Mouse (Mus musculus) embryonic facial prominence, embryonic 12.5 days (tissue): ENCODE measurements at regions not wholly inside any gene's neighbourhood (a gene's known extent, or its start where the extent isn't known, plus 50 kb on each side); places are given as distances from the start of the nearest gene placed in this dataset.

Experiments used
- ATAC-seq: fragments of 200-750 bp; cut with Nextera tagmentation; 2 replicates; pipeline ENCODE4 v1.8.0; 2017; ENCODE audit not compliant: insufficient number of reproducible peaks, insufficient read depth, low FRiP score, low TSS enrichment
- H3K27ac ChIP-seq: fragments of 300-500 bp; sonication (generic); 2 replicates; pipeline ENCODE4 v1.5.1; 2016; ENCODE audit warnings: mild to moderate bottlenecking
- H3K27me3 ChIP-seq: fragments of 300-500 bp; sonication (generic); 2 replicates; pipeline ENCODE4 v1.6.1; 2016; ENCODE audit warnings: mild to moderate bottlenecking, moderate library complexity
- H3K36me3 ChIP-seq: fragments of 300-500 bp; sonication (generic); 2 replicates; pipeline ENCODE4 v1.6.1; 2016; ENCODE audit warnings: mild to moderate bottlenecking
- H3K4me1 ChIP-seq: fragments of 300-500 bp; sonication (generic); 2 replicates; pipeline ENCODE4 v1.6.1; 2016
- H3K4me2 ChIP-seq: fragments of 300-500 bp; sonication (generic); replicated peaks from 2 replicates; pipeline ENCODE4 v1.6.1; 2016; ENCODE audit warnings: mild to moderate bottlenecking, moderate library complexity
- H3K4me3 ChIP-seq: fragments of 300-500 bp; sonication (generic); 2 replicates; pipeline ENCODE4 v1.5.1; 2016; ENCODE audit warnings: mild to moderate bottlenecking
- H3K9ac ChIP-seq: fragments of 300-500 bp; sonication (generic); 2 replicates; pipeline ENCODE4 v1.6.1; 2016; ENCODE audit warnings: mild to moderate bottlenecking, moderate library complexity
- H3K9me3 ChIP-seq: fragments of 300-500 bp; sonication (generic); 2 replicates; pipeline ENCODE4 v1.6.1; 2016; ENCODE audit warnings: mild to moderate bottlenecking, moderate library complexity
- WGBS: fragments of 180-500 bp; shearing (Covaris S2); methylation state at CpG from one replicate; pipeline ENCODE4 v1.1.7; 2016; 5-methylcytosine and 5-hydroxymethylcytosine counted together

- Histone ChIP-seq H3K27ac (no peak overlapping the region), H3K36me3 (no peaks in the 10 kb centered on the region), H3K27me3 (no peaks in the 10 kb centered on the region), H3K4me2 (no peak overlapping the region), H3K9me3 (0 out of 2 replicates have a peak, but pooled peaks cover 4% of the 10 kb centered on the region), H3K4me3 (no peak overlapping the region), H3K9ac (no peak overlapping the region), H3K4me1 (no peaks in the 10 kb centered on the region)
- no peak for ATAC-seq
- WGBS: 55% methylated on average over 9 of the region's 9 CpGs
Measured at GRCm38 (mm10) chr13:107238364-107239034, 216.6 kb upstream of the Kif2a start.

GRCm38 (mm10) chr13:107219456-107219855 is 197.5 kb upstream of the Kif2a start:
- ATAC-seq: no peak
- Histone ChIP-seq H3K9ac (no peak overlapping the region), H3K27me3 (no peaks in the 10 kb centered on the region), H3K4me3 (no peak overlapping the region), H3K9me3 (no peaks in the 10 kb centered on the region), H3K4me1 (no peaks in the 10 kb centered on the region), H3K4me2 (no peak overlapping the region), H3K27ac (no peak overlapping the region), H3K36me3 (no peaks in the 10 kb centered on the region)
- WGBS: 69% methylated on average over 5 of the region's 5 CpGs

GRCm38 (mm10) chr13:107218351-107218750 is 196.4 kb upstream of the Kif2a start:
- WGBS: 45% methylated on average over 8 of the region's 8 CpGs

GRCm38 (mm10) chr13:107217825-107218224 is 195.9 kb upstream of the Kif2a start:
- Histone ChIP-seq H3K4me1 (no peaks in the 10 kb centered on the region), H3K4me3 (no peak overlapping the region), H3K27me3 (no peaks in the 10 kb centered on the region), H3K36me3 (no peaks in the 10 kb centered on the region), H3K27ac (no peak overlapping the region), H3K4me2 (no peak overlapping the region), H3K9me3 (no peaks in the 10 kb centered on the region), H3K9ac (no peak overlapping the region)
- WGBS: 87% methylated on average over 6 of the region's 6 CpGs
- ATAC-seq: no peak

More at GRCm38 (mm10) chr13:107218351-107218750, 196.4 kb upstream of the Kif2a start:
- Histone ChIP-seq H3K36me3 (no peaks in the 10 kb centered on the region), H3K9ac (no peak overlapping the region), H3K4me3 (no peak overlapping the region), H3K4me2 (no peak overlapping the region), H3K4me1 (no peaks in the 10 kb centered on the region), H3K27me3 (no peaks in the 10 kb centered on the region), H3K27ac (no peak overlapping the region), H3K9me3 (no peaks in the 10 kb centered on the region)
- no peak for ATAC-seq

GRCm38 (mm10) chr13:107213281-107213680 is 191.4 kb upstream of the Kif2a start:
- no peak overlapping the region for H3K27ac ChIP-seq
- H3K36me3 ChIP-seq: no peaks in the 10 kb centered on the region
- H3K9ac ChIP-seq: no peak overlapping the region
- 26% methylated on average over 2 of the region's 2 CpGs for WGBS
- no peaks in the 10 kb centered on the region for H3K27me3 ChIP-seq
- no peaks in the 10 kb centered on the region for H3K4me1 ChIP-seq
- H3K4me2 ChIP-seq: no peak overlapping the region
- no peak overlapping the region for H3K4me3 ChIP-seq
- no peaks in the 10 kb centered on the region for H3K9me3 ChIP-seq
- no peak for ATAC-seq

- Histone ChIP-seq H3K4me1 (no peaks in the 10 kb centered on the region), H3K9ac (no peak overlapping the region), H3K27ac (no peak overlapping the region), H3K4me2 (no peak overlapping the region), H3K4me3 (no peak overlapping the region), H3K36me3 (no peaks in the 10 kb centered on the region), H3K27me3 (no peaks in the 10 kb centered on the region), H3K9me3 (no peaks in the 10 kb centered on the region)
- no peak for ATAC-seq
- WGBS: 84% methylated on average over 6 of the region's 6 CpGs
Measured at GRCm38 (mm10) chr13:107210676-107211075, 188.8 kb upstream of the Kif2a start.

GRCm38 (mm10) chr13:107207354-107208181 is 185.6 kb upstream of the Kif2a start:
- H3K27me3 ChIP-seq: no peaks in the 10 kb centered on the region
- H3K36me3 ChIP-seq: no peaks in the 10 kb centered on the region
- no peaks in the 10 kb centered on the region for H3K9me3 ChIP-seq
- no peak overlapping the region for H3K4me3 ChIP-seq
- no peak overlapping the region for H3K27ac ChIP-seq
- no peaks in the 10 kb centered on the region for H3K4me1 ChIP-seq
- no peak overlapping the region for H3K9ac ChIP-seq
- peak overlapping the region; percentile 24 for H3K4me2 ChIP-seq
- WGBS: 55% methylated on average over 20 of the region's 20 CpGs
- peak; percentile 85; the same call in 1 of the 2 replicates for ATAC-seq

GRCm38 (mm10) chr13:107199875-107200274 is 177.9 kb upstream of the Kif2a start:
- Histone ChIP-seq H3K27me3 (no peaks in the 10 kb centered on the region), H3K9me3 (no peaks in the 10 kb centered on the region), H3K36me3 (no peaks in the 10 kb centered on the region), H3K4me2 (no peak overlapping the region), H3K4me1 (no peaks in the 10 kb centered on the region), H3K9ac (no peak overlapping the region), H3K27ac (no peak overlapping the region), H3K4me3 (no peak overlapping the region)
- no peak for ATAC-seq
- WGBS: 8% methylated on average over 1 of the region's 1 CpGs

GRCm38 (mm10) chr13:107193426-107193825 is 171.5 kb upstream of the Kif2a start:
- 93% methylated on average over 4 of the region's 4 CpGs for WGBS
- ATAC-seq: no peak
- no peak overlapping the region for H3K4me3 ChIP-seq
- H3K9me3 ChIP-seq: no peaks in the 10 kb centered on the region
- no peak overlapping the region for H3K9ac ChIP-seq
- H3K27ac ChIP-seq: no peak overlapping the region
- no peaks in the 10 kb centered on the region for H3K4me1 ChIP-seq
- H3K36me3 ChIP-seq: no peaks in the 10 kb centered on the region
- no peak overlapping the region for H3K4me2 ChIP-seq
- no peaks in the 10 kb centered on the region for H3K27me3 ChIP-seq

GRCm38 (mm10) chr13:107187258-107187878 is 165.4 kb upstream of the Kif2a start:
- Histone ChIP-seq H3K27ac (no peak overlapping the region), H3K9me3 (no peaks in the 10 kb centered on the region), H3K36me3 (no peaks in the 10 kb centered on the region), H3K4me1 (no peaks in the 10 kb centered on the region), H3K27me3 (no peaks in the 10 kb centered on the region), H3K9ac (no peak overlapping the region), H3K4me2 (no peak overlapping the region), H3K4me3 (no peak overlapping the region)
- ATAC-seq: no peak
- WGBS: 85% methylated on average over 11 of the region's 11 CpGs

- Histone ChIP-seq H3K27me3 (no peaks in the 10 kb centered on the region), H3K4me3 (no peak overlapping the region), H3K27ac (no peak overlapping the region), H3K9me3 (no peaks in the 10 kb centered on the region), H3K9ac (no peak overlapping the region), H3K4me1 (no peaks in the 10 kb centered on the region), H3K36me3 (no peaks in the 10 kb centered on the region), H3K4me2 (no peak overlapping the region)
- 17% methylated on average over 6 of the region's 6 CpGs for WGBS
- no peak for ATAC-seq
Measured at GRCm38 (mm10) chr13:107182544-107182943, 160.6 kb upstream of the Kif2a start.

- Histone ChIP-seq H3K9me3 (no peaks in the 10 kb centered on the region), H3K9ac (no peak overlapping the region), H3K36me3 (no peaks in the 10 kb centered on the region), H3K27ac (no peak overlapping the region), H3K4me3 (no peak overlapping the region), H3K27me3 (no peaks in the 10 kb centered on the region), H3K4me1 (no peaks in the 10 kb centered on the region), H3K4me2 (no peak overlapping the region)
- ATAC-seq: no peak
- 86% methylated on average over 5 of the region's 5 CpGs for WGBS
Measured at GRCm38 (mm10) chr13:107179551-107179950, 157.6 kb upstream of the Kif2a start.
